ENCODE assay signal across 29 mouse cellular contexts in the genomic region with DNA sequence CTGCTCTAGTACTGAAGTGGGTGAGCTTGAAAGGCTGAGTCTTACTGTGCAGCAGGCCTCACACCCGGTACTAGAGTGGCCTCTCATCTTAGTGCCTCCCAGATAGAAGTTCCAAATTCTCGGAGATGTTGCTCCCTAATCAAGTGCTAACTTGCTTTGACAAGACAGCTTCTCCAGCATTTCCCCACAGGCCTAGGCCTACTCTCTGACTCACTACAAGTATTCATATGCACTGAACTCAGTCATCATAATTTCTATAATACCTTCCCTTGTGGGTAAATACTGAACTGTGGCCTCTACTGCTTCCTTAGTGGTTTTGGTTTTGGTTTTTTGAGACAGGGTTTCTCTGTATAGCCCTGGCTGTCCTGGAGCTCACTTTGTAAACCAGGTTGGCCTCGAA. TPM values are rescaled to one million over a fixed set of nuclear protein-coding genes. Genes with fewer than 3 reads are reported as not detected.
DNase-seq lines count a peak whose midpoint lies in the region; ATAC-seq and TF ChIP-seq lines count a peak whose summit lies in the region.
"Had no signal": no experiment of that assay in that cellular context is flagged by ENCODE, and none has a peak within 500 bp of the region (broad histone marks: within the 10 kb centered on the region; RNA-seq: fewer than 3 reads in every experiment).

No protein-coding gene starts in this region.

- TF ChIP-seq CTCF in layer of hippocampus, adult 2 months (conservative IDR thresholded peaks at IDR 0.05) = no peak

- H3K27me3 ChIP-seq in forebrain, embryonic 15.5 days = no peaks in the 10 kb centered on the region
- H3K27me3 ChIP-seq: CH12.LX; embryonic facial prominence, embryonic 13.5 days; forebrain, embryonic 12.5 days; heart, embryonic 12.5 days; heart, embryonic 15.5 days; hindbrain, embryonic 13.5 days had no signal

- no peak overlapping the region for H3K4me3 ChIP-seq in layer of hippocampus, adult 2 months
- no peak overlapping the region for H3K4me3 ChIP-seq in forebrain, embryonic 15.5 days
- H3K4me3 ChIP-seq: embryonic facial prominence, embryonic 10.5 days; embryonic facial prominence, embryonic 13.5 days; erythroblast, embryonic 14.5 days; forebrain, embryonic 12.5 days; heart, embryonic 12.5 days; heart, embryonic 15.5 days; hindbrain, embryonic 10.5 days; hindbrain, embryonic 13.5 days had no signal

- 0 out of 2 replicates have a peak, but pooled peaks cover 11% of the 10 kb centered on the region for H3K36me3 ChIP-seq in forebrain, embryonic 15.5 days
- H3K36me3 ChIP-seq: embryonic facial prominence, embryonic 13.5 days; heart, embryonic 12.5 days; heart, embryonic 15.5 days had no signal

- no peak overlapping the region for H3K9ac ChIP-seq in forebrain, embryonic 15.5 days (replicated peaks)
- H3K9ac ChIP-seq: embryonic facial prominence, embryonic 13.5 days; forebrain, embryonic 12.5 days; heart, embryonic 12.5 days; heart, embryonic 15.5 days; hindbrain, embryonic 13.5 days had no signal

- peaks cover 58% of the 10 kb centered on the region for H3K4me1 ChIP-seq in forebrain, embryonic 15.5 days

- peak overlapping the region; percentile 36; the same call in 1 of the 2 replicates for H3K27ac ChIP-seq in layer of hippocampus, adult 2 months
- H3K27ac ChIP-seq in forebrain, embryonic 15.5 days (replicated peaks) = no peak overlapping the region
- H3K27ac ChIP-seq: embryonic facial prominence, embryonic 10.5 days; embryonic facial prominence, embryonic 13.5 days; forebrain, embryonic 12.5 days; heart, embryonic 15.5 days; hindbrain, embryonic 10.5 days; hindbrain, embryonic 13.5 days had no signal

- WGBS in forebrain, embryonic 15.5 days = 87% methylated on average over 3 of the region's 3 CpGs

- no peak overlapping the region for H3K4me2 ChIP-seq in forebrain, embryonic 15.5 days (replicated peaks)
- H3K4me2 ChIP-seq: embryonic facial prominence, embryonic 13.5 days; forebrain, embryonic 12.5 days; heart, embryonic 12.5 days; heart, embryonic 15.5 days; hindbrain, embryonic 13.5 days had no signal

- ATAC-seq in forebrain, embryonic 15.5 days (replicated peaks) = no peak
- ATAC-seq: forebrain, embryonic 16.5 days; hindbrain, embryonic 16.5 days; inflammation-experienced regulatory T-cells, adult 6 months; intestine, embryonic 16.5 days had no signal

- no peak for DNase-seq in layer of hippocampus, adult 2 months (ENCODE audit: low spot score in 2 of 2)
- DNase-seq in layer of hippocampus, adult 18-20 months (ENCODE audit: low spot score in 2 of 2) = no peak
- DNase-seq in adipocyte (ENCODE audit: low spot score) = peak; percentile 56
- peak; percentile 56 for DNase-seq in gonadal fat pad, adult 2 months (ENCODE audit: low read depth)
- no peak for DNase-seq in kidney, postnatal 25 days
- DNase-seq in ovary, adult 18-20 months (ENCODE audit: low spot score) = no peak
- DNase-seq: adrenal gland, adult 8-10 months; cerebellum, adult 11 months; cerebellum, adult 9-11 months; cerebellum, postnatal 25 days; embryo, embryonic 11 days; gastrocnemius, postnatal 10 days; gastrocnemius, postnatal 36 days; heart, postnatal 10 days had no signal

- H3K9me3 ChIP-seq in forebrain, embryonic 15.5 days = no peaks in the 10 kb centered on the region
- H3K9me3 ChIP-seq: embryonic facial prominence, embryonic 10.5 days; embryonic facial prominence, embryonic 13.5 days; forebrain, embryonic 12.5 days; G1E; heart, embryonic 12.5 days; heart, embryonic 15.5 days; hindbrain, embryonic 10.5 days; hindbrain, embryonic 13.5 days had no signal

RNA-seq across cellular contexts. Expression of gene Lrrc4, which starts 8.2 kb away (rescaled TPM):
- total RNA-seq in layer of hippocampus, adult 2 months (2021) = 10 to 100 TPM; 96.2 to 98.8 TPM
- 100 to 1,000 TPM in 1 of 2 experiments, 10 to 100 TPM in 1; 97.7 to 101 TPM for total RNA-seq in layer of hippocampus, adult 18-20 months (2021)
- 1.8 and 2.3 TPM in 2 replicates for polyA plus RNA-seq in gonadal fat pad, adult 2 months (2012; rRNA removed)
- polyA plus RNA-seq in forebrain, embryonic 15.5 days (2015; fragmentation: Nextera tagmentation; extraction: Ambion mirVana) = 6.4 and 6.5 TPM in 2 replicates
- polyA plus RNA-seq: erythroblast, embryonic 14.5 days; G1E had no signal

Comparison
In these comparisons a context has a peak if more than half of its experiments do, and no peak if none do; other contexts are left out.
1. DNase-seq: peak in adipocyte (single experiment) and gonadal fat pad, adult 2 months (single experiment); none in layer of hippocampus, adult 2 months (0 of 2), layer of hippocampus, adult 18-20 months (0 of 2), kidney, postnatal 25 days (0 of 2) and ovary, adult 18-20 months (single experiment).